7 mouse cellular contexts compared by ENCODE assay signal in the genomic region with DNA sequence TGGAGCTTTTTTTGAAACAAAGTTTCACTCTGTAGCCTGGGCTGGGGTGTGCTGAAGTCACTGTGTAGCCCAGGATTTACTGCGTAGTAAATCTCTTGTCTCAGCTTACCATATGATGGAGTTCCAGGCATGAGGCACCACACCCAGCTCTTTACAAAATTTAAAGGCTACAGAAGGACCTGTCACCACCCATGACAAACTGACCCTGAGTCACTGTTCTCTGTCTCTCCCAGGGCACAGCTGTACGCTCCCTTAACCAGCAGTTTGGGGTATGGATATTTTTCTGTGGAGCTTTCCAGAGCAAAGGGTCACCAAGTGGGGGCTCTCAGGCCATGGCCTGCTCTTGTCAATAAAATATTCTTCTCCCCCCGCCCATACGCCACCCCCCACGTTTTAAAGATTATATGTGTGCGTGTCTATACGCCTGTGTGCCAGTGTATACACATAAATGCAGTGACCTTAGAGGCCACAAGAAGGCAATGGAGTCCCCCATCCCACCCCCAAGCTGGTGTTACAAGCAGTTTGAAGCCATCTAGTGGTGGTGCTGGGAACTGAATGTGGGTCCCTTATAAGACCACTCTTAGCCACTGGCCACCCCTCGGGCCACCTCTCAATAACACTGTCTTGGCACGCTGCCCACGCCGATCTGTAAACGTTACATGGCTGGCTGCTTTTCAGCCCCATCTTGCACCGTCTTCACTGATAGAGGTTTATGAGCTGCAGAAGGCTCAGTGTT. TPM values are rescaled to one million over a fixed set of nuclear protein-coding genes. Genes with fewer than 3 reads are reported as not detected.
DNase-seq lines count a peak whose midpoint lies in the region; ATAC-seq lines count a peak whose summit lies in the region.

No protein-coding gene starts in this region.

- H3K4me3 ChIP-seq in liver, embryonic 11.5 days (ENCODE audit: low read depth, low read length): no peak overlapping the region
- no peak overlapping the region for H3K4me3 ChIP-seq in liver, embryonic 12.5 days

- no peak overlapping the region for H3K4me2 ChIP-seq in liver, embryonic 11.5 days
- no peak overlapping the region for H3K4me2 ChIP-seq in liver, embryonic 12.5 days

- H3K27me3 ChIP-seq in liver, embryonic 11.5 days (replicated peaks; ENCODE audit: control insufficient read depth, insufficient read depth, low read length): no peaks in the 10 kb centered on the region; the same call in 1 of the 2 replicates
- H3K27me3 ChIP-seq in liver, embryonic 12.5 days (replicated peaks): no peaks in the 10 kb centered on the region

- H3K9me3 ChIP-seq in liver, embryonic 11.5 days (ENCODE audit: control insufficient read depth, low read length): no peaks in the 10 kb centered on the region
- no peaks in the 10 kb centered on the region for H3K9me3 ChIP-seq in liver, embryonic 12.5 days (replicated peaks)

- H3K9ac ChIP-seq in liver, embryonic 11.5 days (ENCODE audit: low read depth, low read length): no peak overlapping the region
- no peak overlapping the region for H3K9ac ChIP-seq in liver, embryonic 12.5 days

- ATAC-seq in liver, embryonic 11.5 days (replicated peaks; ENCODE audit: low FRiP score): no peak
- 0 out of 2 replicates have a peak, but pooled peaks have one; percentile 19 for ATAC-seq in liver, embryonic 12.5 days

- peak; percentile 57 for DNase-seq in liver
- DNase-seq in liver, embryonic 11.5 days (ENCODE audit: low spot score): no peak
- peak; percentile 78 for DNase-seq in MN1 (ENCODE audit: low spot score)
- DNase-seq in c-Kit-positive CD71-negative TER-119-negative erythroid progenitor cells, embryonic 14.5 days (ENCODE audit: low read depth): peak; percentile 63
- peak; percentile 42 to 63 for DNase-seq in heart, postnatal 10 days
- peak; percentile 54 for DNase-seq in retina, postnatal 7 days (ENCODE audit: low read depth, low spot score)

- no peak overlapping the region for H3K27ac ChIP-seq in liver, embryonic 11.5 days (ENCODE audit: low read depth, low read length)
- no peak overlapping the region for H3K27ac ChIP-seq in liver, embryonic 12.5 days

- H3K4me1 ChIP-seq in liver, embryonic 11.5 days (replicated peaks; ENCODE audit: control insufficient read depth, insufficient read depth, low read length): peaks cover 5% of the 10 kb centered on the region
- peaks cover 11% of the 10 kb centered on the region for H3K4me1 ChIP-seq in liver, embryonic 12.5 days

- WGBS in liver, embryonic 11.5 days: 48% methylated on average over 13 of the region's 13 CpGs
- WGBS in liver, embryonic 12.5 days (ENCODE audit: insufficient replicate concordance): 46% methylated on average over 13 of the region's 13 CpGs

- intact Hi-C loops in heart, postnatal 10 days (cut with DNase I): loop anchor here (2.0 kb wide), 1 partner anchor 45 kb away; no protein-coding TSS in a partner anchor

- H3K36me3 ChIP-seq in liver, embryonic 11.5 days (ENCODE audit: control insufficient read depth, insufficient read depth, low read length): no peaks in the 10 kb centered on the region
- no peaks in the 10 kb centered on the region for H3K36me3 ChIP-seq in liver, embryonic 12.5 days

RNA-seq across cellular contexts. Expression of a gene that starts 34.8 kb away (rescaled TPM):
- 9.5 and 10.3 TPM in 2 replicates for polyA plus RNA-seq in liver, embryonic 11.5 days (2014; fragmentation: Nextera tagmentation; extraction: Ambion mirVana)
- total RNA-seq in heart, postnatal 10 days (2021): 10 to 100 TPM; 11.4 to 11.5 TPM
- 6.1 and 6.7 TPM in 2 replicates for polyA plus RNA-seq in liver, embryonic 12.5 days (2016; fragmentation: Nextera tagmentation; extraction: Ambion mirVana)

RNA-seq across cellular contexts. Expression of a gene that starts 43.6 kb away (rescaled TPM):
- polyA plus RNA-seq in liver, embryonic 11.5 days (2014; fragmentation: Nextera tagmentation; extraction: Ambion mirVana): 0.40 and 0.51 TPM in 2 replicates
- not detected for total RNA-seq in heart, postnatal 10 days (2021)
- 0.07 and 0.14 TPM in 2 replicates for polyA plus RNA-seq in liver, embryonic 12.5 days (2016; fragmentation: Nextera tagmentation; extraction: Ambion mirVana)
